Mouse (Mus musculus) spleen, postnatal 14 days (tissue): ENCODE data around the gene Josd1.

Experiments used
- DNase-seq, 2 experiments: peaks; one replicate each; pipeline ENCODE4 v3.0.0; 2021 to 2022; ENCODE audit warnings: low spot score in 2 of 2

The Josd1 gene

DNA sequence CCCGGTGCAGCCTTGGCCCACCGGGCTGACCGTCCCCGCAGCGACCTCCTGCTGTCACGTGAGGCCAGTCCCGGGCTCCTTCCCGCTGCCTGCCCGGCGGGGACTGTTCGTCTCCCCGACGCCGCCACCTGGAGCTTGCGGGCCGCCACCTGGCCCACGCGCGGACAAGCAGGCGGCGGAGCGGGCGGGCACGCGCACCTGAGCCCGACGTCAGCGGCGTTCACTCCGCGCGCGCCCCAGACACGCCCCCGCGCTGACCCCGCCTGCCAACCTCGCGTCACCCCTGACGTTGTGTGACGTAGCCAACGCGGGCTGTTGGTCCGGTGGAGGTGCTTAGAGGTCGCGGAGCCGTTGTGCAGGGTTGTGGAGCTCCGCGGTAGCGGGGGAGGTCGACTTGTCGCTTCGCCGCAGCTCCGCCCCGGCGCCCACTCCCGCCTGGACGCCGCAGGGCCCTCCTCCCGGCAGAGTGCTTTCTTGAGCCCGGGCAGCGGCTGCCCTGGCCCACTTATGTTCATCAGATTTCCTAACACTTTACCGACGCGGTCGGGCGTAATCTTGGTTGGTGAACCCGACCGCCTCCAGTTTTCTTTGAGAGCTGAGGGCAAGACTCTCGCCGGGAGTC lies at the start of gene Josd1:
Josd1 (minus strand) TSS at position 274 of the 622 bp plus-strand sequence.
- peak; percentile 95 to 98 for DNase-seq

DNA sequence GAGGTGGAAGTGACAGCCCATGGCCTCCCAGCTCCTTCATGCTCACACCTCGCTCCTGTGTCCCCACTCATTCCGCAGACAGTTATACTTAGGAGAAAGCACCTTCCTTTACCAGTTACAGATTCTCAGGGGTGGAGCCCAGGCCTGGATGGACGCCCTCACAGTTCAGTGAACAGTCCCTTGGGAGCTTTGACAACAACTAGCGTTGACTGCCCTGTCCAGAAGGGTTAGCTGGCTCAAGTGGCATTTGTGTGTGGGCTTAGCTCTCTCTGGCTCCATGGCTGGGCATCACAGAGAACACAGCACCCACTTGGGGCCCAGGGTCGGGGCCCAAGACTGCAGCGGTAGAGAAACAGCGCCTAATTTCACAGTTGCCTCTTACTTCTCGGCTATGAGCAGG lies 46.6 kb upstream of the Josd1 start:
- DNase-seq, result no peak

DNA sequence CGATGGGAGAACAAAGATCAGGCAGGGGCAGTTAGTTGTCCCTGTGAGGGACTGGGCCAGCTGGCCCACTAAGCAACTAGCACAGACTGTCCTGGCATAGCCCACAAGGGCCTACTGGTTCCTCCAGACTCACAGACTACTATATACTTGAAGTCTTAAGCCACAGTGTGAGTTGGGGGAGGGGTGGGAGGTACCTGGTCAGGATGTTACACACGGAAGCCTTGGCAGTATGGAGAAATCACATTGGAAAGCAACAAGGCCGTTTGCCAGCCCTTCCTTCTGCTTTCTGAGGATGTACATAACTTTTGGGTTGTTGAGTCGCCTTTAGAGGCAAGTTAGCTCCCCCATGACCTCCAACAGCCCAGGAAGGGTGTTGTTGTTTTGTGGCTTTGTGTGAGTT lies 45.9 kb upstream of the Josd1 start:
- no peak for DNase-seq

DNA sequence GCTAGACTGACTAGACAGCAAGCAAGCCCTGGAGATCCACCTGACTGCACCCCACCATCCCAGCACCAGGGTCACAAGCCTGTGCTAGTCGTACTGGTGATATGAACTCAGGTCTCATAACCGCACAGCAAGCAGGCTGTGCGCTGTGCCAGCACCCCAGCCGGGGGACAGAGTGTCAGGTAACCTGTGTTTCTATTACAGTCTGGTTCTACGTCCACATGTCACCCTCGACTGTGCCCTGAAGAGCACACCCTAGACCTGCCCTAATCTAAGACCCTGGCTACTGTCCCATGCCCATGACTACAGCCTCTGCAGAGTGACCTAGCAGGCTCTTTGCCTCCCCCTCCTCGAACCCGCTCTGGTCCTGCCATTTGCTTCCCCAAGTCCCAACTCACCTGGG lies 45.5 kb upstream of the Josd1 start:
- no peak for DNase-seq

DNA sequence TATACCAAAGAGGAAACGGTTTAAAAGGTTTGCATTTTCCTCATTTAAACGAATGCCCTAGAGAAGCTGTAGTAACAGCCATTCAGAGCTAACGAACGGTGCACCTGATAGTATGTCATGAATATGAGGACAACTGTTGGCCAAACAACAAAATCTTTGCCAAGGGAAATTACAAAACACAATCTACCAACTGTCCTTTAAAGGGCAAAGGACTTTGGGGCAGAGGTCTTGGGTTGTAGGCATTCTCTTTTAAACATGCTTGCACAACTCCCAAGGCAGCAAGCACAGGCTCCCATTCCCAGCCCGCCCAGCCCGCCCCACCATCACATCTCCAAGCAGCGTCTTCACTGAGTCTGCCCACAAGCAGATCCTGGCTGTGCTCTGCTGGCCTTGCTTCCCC lies 43.8 kb upstream of the Josd1 start:
- DNase-seq, result no peak

DNA sequence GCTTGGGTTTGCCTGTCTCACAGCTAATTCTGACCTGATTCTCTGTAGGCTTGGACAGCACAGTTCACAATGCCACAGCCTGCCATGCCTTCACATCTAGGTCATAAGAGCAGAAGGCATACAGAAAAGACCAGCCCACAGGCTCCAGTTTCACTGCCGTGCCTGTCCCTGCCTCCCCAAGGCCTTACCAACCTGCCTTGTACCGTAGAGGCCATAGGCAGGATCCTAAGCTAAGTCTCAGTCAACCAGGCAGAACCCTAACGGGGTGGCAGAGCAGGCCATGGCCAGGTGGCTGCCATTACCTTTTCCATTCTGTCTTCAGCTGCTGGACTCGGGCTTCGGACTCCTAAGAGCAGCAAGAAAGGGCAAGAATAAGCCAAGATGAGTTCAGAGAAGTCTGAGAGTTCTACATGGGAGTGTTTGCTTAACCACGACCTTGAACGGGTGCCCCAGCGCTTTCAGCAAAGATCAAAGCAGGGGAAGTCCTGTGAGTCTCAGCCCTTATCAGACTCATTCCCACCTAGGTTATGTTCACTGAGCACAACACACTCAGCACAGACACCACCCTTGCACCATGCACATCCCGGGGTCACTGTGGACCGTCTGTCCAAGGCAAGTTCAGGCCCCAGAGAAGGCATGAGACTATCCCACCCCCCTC lies 41.1 kb upstream of the Josd1 start:
- DNase-seq, result no peak

DNA sequence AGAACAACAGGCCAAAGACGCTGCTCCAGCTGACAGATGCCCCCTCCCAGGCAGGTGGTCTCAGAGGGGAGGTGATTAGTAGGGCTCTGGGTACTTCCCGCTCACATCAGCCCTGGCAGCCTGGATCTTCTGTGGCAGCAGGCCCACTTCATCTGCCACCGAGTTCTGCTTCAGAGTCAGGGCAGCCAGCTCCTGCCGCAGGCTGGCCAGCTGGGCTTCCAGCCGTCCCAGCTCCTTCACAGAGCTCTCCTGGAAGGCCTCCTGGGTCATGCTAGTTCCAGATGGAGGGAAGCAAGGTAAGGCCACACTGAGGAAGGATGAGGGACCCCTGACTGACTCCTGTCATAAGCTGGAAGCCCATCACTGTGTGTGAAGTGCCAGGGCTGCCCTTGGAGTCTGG lies 40.6 kb upstream of the Josd1 start:
- no peak for DNase-seq

DNA sequence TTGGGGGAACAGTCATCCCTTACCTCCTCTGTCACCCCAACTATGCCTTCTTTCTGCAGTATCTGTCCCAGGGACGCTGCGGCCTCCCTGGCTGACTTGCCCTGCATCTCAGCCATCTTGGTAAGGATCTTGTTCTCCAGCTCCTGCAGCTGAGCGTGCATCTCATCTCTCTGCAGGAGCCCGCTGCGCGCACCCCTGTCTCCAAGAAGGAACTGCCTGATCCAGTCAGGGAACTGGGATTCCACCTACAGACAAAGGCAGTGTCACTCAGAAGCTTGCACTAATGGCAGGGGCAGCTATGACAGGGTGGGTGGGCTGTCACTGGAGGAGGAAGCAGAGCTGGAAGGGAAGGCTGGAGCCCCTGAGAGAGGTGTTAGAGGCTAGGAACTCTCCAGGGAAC lies 40.1 kb upstream of the Josd1 start:
- DNase-seq, result no peak

DNA sequence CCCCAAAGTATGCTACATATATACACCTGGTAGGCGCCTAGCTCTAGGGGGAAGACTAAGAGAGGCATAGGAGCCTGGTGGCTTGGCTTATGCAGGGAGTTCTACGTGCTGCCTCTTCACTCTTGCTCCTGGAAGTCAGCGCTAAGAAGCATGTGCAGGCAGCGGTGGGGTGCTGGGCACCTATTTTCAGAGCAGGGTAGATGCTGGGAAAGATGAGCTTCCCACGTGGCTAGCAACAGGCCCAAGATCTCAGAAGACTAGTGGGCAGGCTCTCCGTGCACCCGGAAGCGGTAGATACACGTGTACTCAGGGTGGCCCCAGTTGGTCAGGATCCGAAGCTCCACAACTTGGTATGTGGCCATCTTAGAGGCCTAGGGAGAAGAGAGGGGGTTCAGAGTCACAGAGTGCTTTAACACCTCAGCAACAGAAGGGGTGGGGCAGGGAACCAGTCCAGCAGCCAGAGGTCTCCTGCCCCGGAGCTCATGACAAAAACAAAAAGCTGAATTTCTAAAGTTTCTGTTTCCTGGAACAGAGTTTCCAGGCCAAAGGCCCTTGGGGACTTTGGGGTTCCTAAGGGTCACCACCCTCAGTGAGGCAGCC lies 37.6 kb upstream of the Josd1 start:
- DNase-seq, result no peak

DNA sequence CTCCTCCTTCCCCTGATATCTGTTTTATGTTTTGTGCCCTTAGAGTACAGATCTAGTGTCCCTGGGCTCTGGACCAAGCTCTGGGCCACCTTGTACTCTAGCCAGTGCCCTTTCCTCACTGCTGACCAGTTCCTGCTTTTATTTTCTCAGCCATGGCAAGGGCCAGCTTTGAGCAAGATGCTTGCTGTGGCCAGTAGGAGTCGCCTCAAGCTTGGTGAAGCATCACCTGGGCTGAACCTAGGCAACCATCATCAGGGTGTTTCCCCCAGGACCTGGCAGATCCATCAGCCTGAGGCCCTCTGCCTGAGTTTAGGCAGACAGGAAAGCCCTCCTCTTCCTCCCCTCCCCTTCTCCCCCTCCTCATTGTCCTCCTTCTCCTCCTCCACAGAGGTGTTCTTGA lies 35.7 kb upstream of the Josd1 start:
- DNase-seq, result no peak

DNA sequence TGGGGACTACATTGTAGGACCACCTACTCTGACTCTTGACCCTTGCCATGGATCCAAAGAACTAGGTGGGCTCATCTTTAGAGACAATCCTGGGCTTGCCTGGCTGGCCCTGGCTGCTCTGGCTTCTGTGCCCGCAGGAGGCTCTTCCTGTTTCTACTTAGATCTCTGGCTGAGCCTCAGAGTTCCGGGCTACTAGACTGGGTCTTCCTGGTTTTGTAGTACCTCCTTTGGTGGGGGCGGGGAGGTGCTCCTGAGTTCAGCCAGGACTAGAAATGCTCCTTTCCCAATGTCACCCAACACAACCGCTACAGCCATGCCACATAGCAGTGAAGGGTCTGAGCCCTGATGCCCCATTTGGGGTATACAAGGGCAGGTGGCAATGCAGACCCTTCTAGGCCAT lies 33.1 kb upstream of the Josd1 start:
- DNase-seq, result no peak

DNA sequence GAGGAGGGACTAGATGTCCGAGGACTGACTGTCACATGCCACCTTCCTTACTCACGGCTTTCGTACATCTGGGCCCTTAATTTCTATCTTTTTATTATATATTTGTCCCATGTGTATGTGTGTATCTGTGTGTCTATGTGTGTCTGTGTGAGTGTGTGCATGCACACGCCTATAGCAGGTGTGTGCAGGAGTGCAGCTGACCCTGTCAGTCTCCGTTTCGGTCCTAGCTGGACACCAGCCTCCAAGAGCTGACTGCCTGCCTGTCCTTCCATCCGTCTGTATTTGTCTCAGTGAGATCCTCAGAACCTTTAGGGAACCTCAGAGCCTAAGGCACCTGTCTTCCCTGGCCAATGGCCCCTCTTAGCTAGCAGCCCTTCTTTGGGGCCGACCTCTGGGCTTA lies 32.5 kb upstream of the Josd1 start:
- no peak for DNase-seq

DNA sequence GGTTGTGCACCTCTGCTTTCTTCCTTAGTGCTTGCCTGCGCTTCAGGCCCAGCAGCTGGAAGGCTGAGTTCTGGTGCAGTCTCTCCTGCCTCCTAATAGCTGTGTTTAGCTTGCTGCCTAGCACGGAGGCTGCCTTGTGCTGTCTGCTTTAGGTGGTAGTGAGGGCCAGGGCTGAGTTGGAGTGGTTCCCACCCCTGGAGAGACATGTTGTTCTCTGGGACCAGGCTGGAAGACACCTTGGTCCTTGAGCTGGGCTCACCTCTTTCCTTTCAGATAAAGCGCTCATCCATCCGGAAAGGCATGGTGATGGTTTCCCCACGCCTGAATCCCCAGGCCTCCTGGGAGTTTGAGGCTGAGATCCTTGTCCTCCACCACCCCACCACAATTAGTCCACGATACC lies 29.0 kb upstream of the Josd1 start:
- no peak for DNase-seq

DNA sequence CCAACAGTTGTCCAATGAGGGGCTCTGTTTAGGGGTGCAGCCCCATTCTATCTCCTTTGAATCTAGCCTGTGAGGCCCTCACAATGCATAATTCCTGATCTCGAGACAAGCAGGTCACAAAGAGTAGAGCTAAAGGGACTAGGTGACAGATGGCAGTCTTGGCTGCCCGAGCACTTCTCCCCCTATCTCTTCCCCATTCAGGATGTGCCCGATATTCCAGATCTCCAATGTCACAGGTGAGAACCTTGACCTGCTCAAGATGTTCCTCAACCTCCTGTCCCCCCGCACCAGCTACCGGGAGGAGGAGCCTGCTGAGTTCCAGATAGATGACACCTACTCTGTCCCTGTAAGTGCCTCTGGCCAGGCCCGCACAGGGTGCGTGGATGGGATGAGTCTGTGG lies 27.9 kb upstream of the Josd1 start:
- DNase-seq, result no peak

DNA sequence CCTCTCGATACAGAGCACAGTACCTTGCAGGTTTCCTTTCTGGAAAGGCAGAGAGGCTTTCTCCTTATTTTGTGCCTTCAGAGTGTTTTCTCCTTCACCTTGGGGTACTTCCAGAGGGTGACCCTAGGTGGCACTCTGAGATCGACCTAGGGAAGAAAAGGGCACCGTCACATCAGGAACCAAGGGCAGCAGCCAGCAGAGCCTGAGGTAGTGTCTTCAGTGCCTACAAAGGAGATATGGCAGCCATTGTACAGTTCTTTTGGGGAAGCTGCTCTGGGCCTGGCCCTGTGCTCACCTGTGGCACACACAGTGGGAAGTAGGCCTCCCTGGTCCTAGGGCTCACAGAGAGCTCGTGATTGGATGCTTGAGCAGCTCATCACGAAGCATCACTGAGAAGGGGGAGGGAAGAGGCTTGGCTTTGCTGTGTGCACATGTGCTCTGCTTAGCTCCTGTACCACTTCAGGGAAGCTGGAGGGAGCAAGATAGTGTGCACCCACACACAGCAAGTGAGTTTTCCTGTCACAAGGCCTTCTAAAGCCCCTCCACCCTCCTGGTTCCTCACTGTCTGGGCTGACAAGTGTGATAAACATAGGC lies 20.6 kb upstream of the Josd1 start:
- no peak for DNase-seq

DNA sequence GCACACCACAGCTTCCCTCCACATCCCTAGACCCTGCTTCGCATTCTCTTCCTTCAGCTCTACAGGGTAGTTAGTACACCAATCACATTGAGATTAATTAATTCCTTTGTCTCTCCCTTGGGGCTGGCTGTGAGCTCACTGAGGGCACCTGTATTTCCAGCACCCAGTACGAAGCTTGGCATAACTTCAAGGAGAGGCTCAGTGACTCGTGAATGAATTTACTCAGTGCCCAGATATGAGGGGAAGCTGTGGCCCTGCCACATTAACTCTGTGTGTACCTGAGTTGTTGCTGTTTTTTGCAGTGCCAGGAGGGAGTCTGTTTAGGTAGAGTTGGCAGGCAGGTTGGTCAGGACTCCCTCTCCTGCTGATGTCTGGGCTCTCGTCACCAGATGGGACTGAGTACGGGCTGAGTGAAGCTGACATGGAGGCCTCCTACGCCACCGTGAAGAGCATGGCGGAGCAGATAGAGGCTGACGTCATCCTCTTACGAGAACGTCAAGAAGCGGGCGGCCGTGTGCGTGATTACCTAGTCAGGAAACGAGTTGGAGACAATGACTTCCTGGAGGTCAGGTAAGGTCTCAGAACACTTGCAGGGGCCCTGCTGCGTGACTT lies 19.0 kb upstream of the Josd1 start:
- DNase-seq, result no peak

DNA sequence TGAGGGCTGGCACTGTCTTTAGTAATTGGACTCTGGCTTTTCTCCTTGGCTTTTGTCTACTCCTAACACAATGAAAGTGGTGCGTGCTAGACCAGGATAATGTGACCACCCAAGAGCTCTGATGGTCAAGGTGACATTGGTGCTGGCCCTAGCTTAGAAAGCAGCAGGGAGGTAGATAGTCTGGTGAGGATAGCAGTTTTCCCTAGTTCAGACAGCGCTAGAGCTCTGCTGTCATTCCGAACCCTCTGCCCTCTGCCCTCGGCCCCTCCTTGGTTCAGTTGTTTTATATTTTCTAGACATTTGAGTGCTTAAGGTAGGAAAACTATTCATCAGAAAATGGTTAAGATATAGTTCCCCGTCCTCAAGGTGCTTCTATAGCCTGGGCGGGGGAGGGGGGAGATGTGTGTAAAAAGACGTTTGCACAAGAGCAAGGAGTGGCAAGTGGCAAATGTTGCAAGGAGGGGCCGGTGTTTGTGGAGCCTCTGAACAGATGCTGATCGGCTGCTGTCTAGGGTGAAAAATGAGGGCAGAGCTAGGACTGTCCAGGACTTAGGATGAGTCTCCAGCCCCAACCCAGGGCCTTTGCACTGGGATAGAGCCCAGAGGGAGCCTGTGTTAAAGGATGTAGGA lies 10.0 kb upstream of the Josd1 start:
- no peak for DNase-seq

DNA sequence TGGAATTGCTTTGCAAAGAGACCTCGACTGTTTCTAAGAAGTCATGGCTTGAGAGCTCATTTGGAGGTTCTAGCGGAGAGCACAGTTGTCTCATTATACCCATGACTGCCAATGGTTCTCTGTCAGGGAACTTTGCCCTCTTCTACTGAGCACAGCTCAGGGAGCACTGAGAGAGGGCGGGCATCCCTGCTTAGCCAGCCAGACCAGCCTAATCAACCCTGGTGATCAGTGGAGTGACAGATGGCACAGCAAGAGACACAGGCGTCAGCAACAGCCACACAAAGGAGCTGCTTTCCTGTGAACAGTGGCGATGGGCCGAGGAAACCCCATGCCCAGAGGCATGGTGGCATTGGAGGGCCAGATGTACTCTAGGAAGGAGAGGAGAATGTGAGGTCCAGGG lies 9.3 kb upstream of the Josd1 start:
- DNase-seq, result no peak

DNA sequence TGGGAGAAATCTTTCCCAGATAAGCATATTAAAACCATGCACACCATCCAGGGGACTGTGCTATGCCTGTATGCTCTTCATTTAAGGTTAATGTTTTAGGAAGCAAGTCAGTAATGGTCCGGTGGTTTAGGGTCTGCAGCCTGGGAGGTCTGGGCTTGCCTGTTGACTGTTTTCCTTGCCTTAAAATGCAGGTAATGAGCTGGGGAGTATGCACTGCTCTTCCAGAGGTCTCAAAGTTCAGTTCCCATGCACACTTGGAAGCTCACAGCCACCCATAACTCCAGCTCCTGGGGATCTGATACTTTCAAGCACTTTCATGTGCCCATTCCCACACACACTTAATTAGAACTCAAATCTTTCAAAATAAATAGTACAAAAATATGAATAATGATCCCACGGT lies 8.8 kb upstream of the Josd1 start:
- DNase-seq, result no peak

DNA sequence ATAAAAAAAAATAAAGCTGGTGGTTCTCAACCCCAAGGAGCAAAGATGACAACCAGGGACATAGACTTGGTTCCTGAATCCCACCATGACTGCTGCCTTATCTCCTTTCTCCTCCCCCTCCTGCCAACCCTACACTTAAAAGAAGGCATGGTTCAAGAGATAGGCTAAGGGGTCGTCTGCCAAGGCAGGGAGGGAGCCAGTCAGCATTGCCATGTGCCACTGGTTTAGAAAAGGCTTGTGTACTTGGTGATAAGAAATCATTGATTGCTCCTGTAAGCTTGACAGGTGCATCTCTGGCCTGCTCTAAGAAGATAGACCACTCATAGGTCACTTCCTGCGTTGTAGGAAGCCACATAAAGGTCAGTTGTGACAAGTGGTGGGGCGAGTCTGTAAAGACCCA lies 7.8 kb upstream of the Josd1 start:
- no peak for DNase-seq

DNA sequence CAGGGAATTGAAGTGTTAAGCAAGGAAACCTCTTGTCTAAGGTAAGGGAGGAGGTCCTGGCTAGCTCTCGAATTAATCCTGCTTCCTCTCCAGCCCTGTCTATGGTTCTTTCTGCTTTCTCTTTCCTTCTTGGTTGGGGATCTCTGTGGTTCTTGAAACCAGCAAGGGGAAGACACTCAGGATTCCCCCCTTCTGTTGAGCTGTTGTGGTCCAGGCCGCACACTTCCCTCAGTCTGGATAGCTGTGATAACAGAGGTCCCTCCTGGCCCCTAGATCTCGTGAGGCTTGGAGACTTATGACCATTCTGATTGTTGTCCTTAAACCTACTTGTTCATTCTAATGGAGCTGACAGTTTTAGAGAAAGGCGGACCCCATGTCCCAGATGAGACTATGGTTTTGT lies 6.8 kb upstream of the Josd1 start:
- no peak for DNase-seq

DNA sequence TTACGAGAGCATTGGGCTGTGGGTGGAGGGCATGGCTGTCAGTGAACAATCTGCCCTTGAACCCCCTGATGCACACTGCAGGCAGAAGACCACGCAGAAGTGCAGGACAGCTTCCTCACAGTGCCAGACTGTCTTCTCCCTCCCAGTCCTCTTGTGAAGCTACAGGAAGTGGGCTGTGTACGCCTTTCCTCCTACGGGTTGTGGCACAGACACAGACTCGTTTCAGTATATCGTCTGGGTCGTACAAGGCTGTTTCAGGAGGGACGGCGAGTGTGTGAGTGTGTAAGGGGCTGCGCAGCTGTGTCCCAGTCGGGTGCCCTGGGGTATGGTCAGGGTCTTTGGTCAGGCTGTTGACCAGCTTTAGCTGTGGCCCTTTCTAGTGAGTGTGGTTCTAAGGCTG lies 6.0 kb upstream of the Josd1 start:
- no peak for DNase-seq
